In genomic region chr11:101155728-101156371, GRCm38 (mm10) we compare ENCODE assay signal across 8 mouse cellular contexts. TPM values are rescaled to one million over a fixed set of nuclear protein-coding genes. Genes with fewer than 3 reads are reported as not detected.
DNase-seq lines count a peak whose midpoint lies in the region; ATAC-seq and TF ChIP-seq lines count a peak whose summit lies in the region.

TSS of gene Tubg2 (plus strand) at chr11:101155907.

- 2% methylated on average over 36 of the region's 36 CpGs for WGBS in embryonic facial prominence, embryonic 11.5 days
- WGBS in heart, embryonic 15.5 days: 1% methylated on average over 36 of the region's 36 CpGs
- WGBS in liver, embryonic 15.5 days (ENCODE audit: insufficient replicate concordance): 3% methylated on average over 36 of the region's 36 CpGs
- WGBS in olfactory bulb, adult 2 months: 3% methylated on average over 36 of the region's 36 CpGs

- H3K27me3 ChIP-seq in embryonic facial prominence, embryonic 11.5 days (ENCODE audit: control insufficient read depth, insufficient read depth, low read length): no peaks in the 10 kb centered on the region
- H3K27me3 ChIP-seq in heart, embryonic 15.5 days: no peaks in the 10 kb centered on the region
- peaks cover 60% of the 10 kb centered on the region for H3K27me3 ChIP-seq in liver, embryonic 15.5 days

- H3K9ac ChIP-seq in embryonic facial prominence, embryonic 11.5 days (replicated peaks; ENCODE audit: low read length): peak within 1 kb of the TSS; percentile 66
- peak within 1 kb of the TSS; percentile 42 for H3K9ac ChIP-seq in heart, embryonic 15.5 days
- no peak within 1 kb of the TSS for H3K9ac ChIP-seq in liver, embryonic 15.5 days

- peak within 1 kb of the TSS; percentile 37 for H3K4me3 ChIP-seq in embryonic facial prominence, embryonic 11.5 days (ENCODE audit: low read depth, low read length)
- H3K4me3 ChIP-seq in heart, embryonic 15.5 days: peak within 1 kb of the TSS; percentile 45
- peak within 1 kb of the TSS; percentile 28 for H3K4me3 ChIP-seq in liver, embryonic 15.5 days (replicated peaks)
- peak within 1 kb of the TSS; percentile 63 for H3K4me3 ChIP-seq in olfactory bulb, adult 2 months (ENCODE audit: insufficient read depth, low read depth, low read length)

- peak; percentile 86 for TF ChIP-seq POLR2A in olfactory bulb, adult 2 months (IDR thresholded peaks at IDR 0.05; ENCODE audit: insufficient read depth, low read depth, low read length)

- peaks cover 4% of the 10 kb centered on the region for H3K4me1 ChIP-seq in embryonic facial prominence, embryonic 11.5 days (ENCODE audit: control insufficient read depth, insufficient read depth, low read length)
- peaks cover 10% of the 10 kb centered on the region for H3K4me1 ChIP-seq in heart, embryonic 15.5 days (replicated peaks)
- H3K4me1 ChIP-seq in liver, embryonic 15.5 days (replicated peaks): peaks cover 6% of the 10 kb centered on the region; the same call in 1 of the 2 replicates
- H3K4me1 ChIP-seq in olfactory bulb, adult 2 months (ENCODE audit: control insufficient read depth, insufficient read depth, low read length): peaks cover 14% of the 10 kb centered on the region

- no peak for TF ChIP-seq CTCF in olfactory bulb, adult 2 months (IDR thresholded peaks at IDR 0.05; ENCODE audit: insufficient read depth, low read depth, low read length)

- no peaks in the 10 kb centered on the region for H3K36me3 ChIP-seq in embryonic facial prominence, embryonic 11.5 days (replicated peaks; ENCODE audit: control insufficient read depth, insufficient read depth, low read depth, low read length)
- no peaks in the 10 kb centered on the region for H3K36me3 ChIP-seq in heart, embryonic 15.5 days
- no peaks in the 10 kb centered on the region for H3K36me3 ChIP-seq in liver, embryonic 15.5 days (replicated peaks)

- no peaks in the 10 kb centered on the region for H3K9me3 ChIP-seq in embryonic facial prominence, embryonic 11.5 days (replicated peaks; ENCODE audit: control insufficient read depth, low read length)
- H3K9me3 ChIP-seq in heart, embryonic 15.5 days (replicated peaks): no peaks in the 10 kb centered on the region
- no peaks in the 10 kb centered on the region for H3K9me3 ChIP-seq in liver, embryonic 15.5 days (replicated peaks)

- peak; percentile 69 for ATAC-seq in embryonic facial prominence, embryonic 11.5 days (replicated peaks; ENCODE audit: insufficient number of reproducible peaks, low FRiP score, low TSS enrichment, low read depth)
- peak; percentile 77 for ATAC-seq in heart, embryonic 15.5 days (replicated peaks; ENCODE audit: insufficient number of reproducible peaks, insufficient read depth, low FRiP score, low read depth)
- no peak for ATAC-seq in liver, embryonic 15.5 days (ENCODE audit: insufficient read depth)

- 0 out of 2 replicates have a peak within 1 kb of the TSS, but pooled peaks have one; percentile 56 for H3K27ac ChIP-seq in embryonic facial prominence, embryonic 11.5 days (replicated peaks; ENCODE audit: low read depth, low read length)
- 0 out of 2 replicates have a peak within 1 kb of the TSS, but pooled peaks have one; percentile 45 for H3K27ac ChIP-seq in heart, embryonic 15.5 days
- no peak within 1 kb of the TSS for H3K27ac ChIP-seq in liver, embryonic 15.5 days (replicated peaks)
- peak within 1 kb of the TSS; percentile 87 for H3K27ac ChIP-seq in olfactory bulb, adult 2 months (ENCODE audit: insufficient read depth, low read depth, low read length)

- peak; percentile 62 for DNase-seq in CD4-positive helper T cell, adult 2 months (ENCODE audit: low read depth, low spot score)
- peak; percentile 75 for DNase-seq in adrenal gland, adult 2 months
- DNase-seq in embryonic facial prominence, embryonic 11.5 days (ENCODE audit: low spot score): peak; percentile 85
- peak; percentile 74 to 83 for DNase-seq in kidney, postnatal 4 days
- peak; percentile 44 for DNase-seq in yolk sac, embryonic 10.5 days (ENCODE audit: low spot score)

- H3K4me2 ChIP-seq in embryonic facial prominence, embryonic 11.5 days (ENCODE audit: low read depth, low read length): peak within 1 kb of the TSS; percentile 64
- peak within 1 kb of the TSS; percentile 76 for H3K4me2 ChIP-seq in heart, embryonic 15.5 days
- H3K4me2 ChIP-seq in liver, embryonic 15.5 days: peak within 1 kb of the TSS; percentile 61

RNA-seq across cellular contexts. Expression of gene Tubg2, which starts in this region (rescaled TPM):
- total RNA-seq in adrenal gland, adult 2 months (2021): 1 to 10 TPM; 6.2 to 7.5 TPM
- 5.5 and 6.0 TPM in 2 replicates for polyA plus RNA-seq in adrenal gland, adult 2 months (2012; rRNA removed)
- polyA plus RNA-seq in embryonic facial prominence, embryonic 11.5 days (2014; fragmentation: Nextera tagmentation; extraction: Ambion mirVana): 7.8 and 8.0 TPM in 2 replicates
- polyA plus RNA-seq in heart, embryonic 15.5 days (2015; fragmentation: Nextera tagmentation; extraction: Ambion mirVana): 2.7 and 3.4 TPM in 2 replicates
- polyA plus RNA-seq in liver, embryonic 15.5 days (2015; fragmentation: Nextera tagmentation; extraction: Ambion mirVana): 0.05 and 0.24 TPM in 2 replicates
- not detected in 2 replicates for polyA plus RNA-seq in olfactory bulb, adult 2 months (2012; ENCODE audit: insufficient read depth, insufficient read length, low replicate concordance, missing spikeins)
